Mouse (Mus musculus) gastrocnemius, postnatal 36 days (tissue): Measurements from ENCODE around the gene Hist2h2be. TPM values are rescaled to one million over a fixed set of nuclear protein-coding genes. Genes with fewer than 3 reads are reported as not detected.
"Not testable (repeated sequence)": the region's sequence is repeated elsewhere in the genome, so short reads cannot be mapped to it uniquely, and the experiment has no call there.

Source experiments
- DNase-seq, 2 experiments: peaks; one replicate each; pipeline ENCODE4 v3.0.0; 2022
- intact Hi-C: fragments of 180-260 bp; cut with DNase I; formaldehyde crosslinking; loops from one replicate; pipeline ENCODE4 v1.15.1; 2025
- total RNA-seq, 2 experiments: library from RNA; stranded (reverse); gene quantifications; 2 replicates each; pipeline ENCODE4 v1.2.3; 2021

Gene Hist2h2be
- total RNA-seq, 2 experiments from 2014 or later = 4.5 to 5.3 TPM

GRCm38 (mm10) chr3:96197129-96197749 is 23.7 kb upstream of the Hist2h2be start:
- DNase-seq = peak; percentile 76
- intact Hi-C loops = no loop called here

- DNase-seq = no peak
- intact Hi-C loops = no loop called here
Observed at GRCm38 (mm10) chr3:96198181-96198580, 22.7 kb upstream of the Hist2h2be start.

GRCm38 (mm10) chr3:96198601-96199251 is 22.2 kb upstream of the Hist2h2be start:
- intact Hi-C loops, DNase-seq: not testable (repeated sequence)

- intact Hi-C loops = no loop called here
Observed at GRCm38 (mm10) chr3:96199731-96200130, 21.2 kb upstream of the Hist2h2be start.

GRCm38 (mm10) chr3:96207819-96208218 is 13.1 kb upstream of the Hist2h2be start:
- intact Hi-C loops = no loop called here

More at GRCm38 (mm10) chr3:96199731-96200130, 21.2 kb upstream of the Hist2h2be start:
- DNase-seq = no peak

GRCm38 (mm10) chr3:96209242-96209641 is 11.7 kb upstream of the Hist2h2be start:
- intact Hi-C loops = no loop called here
- no peak for DNase-seq

More at GRCm38 (mm10) chr3:96207819-96208218, 13.1 kb upstream of the Hist2h2be start:
- no peak for DNase-seq

- DNase-seq = no peak
- intact Hi-C loops = no loop called here
Observed at GRCm38 (mm10) chr3:96219191-96219641, 1.7 kb upstream of the Hist2h2be start.

- intact Hi-C loops = no loop called here
- peak; percentile 26 to 78 for DNase-seq
Observed at GRCm38 (mm10) chr3:96219661-96220130, 1.2 kb upstream of the Hist2h2be start, which contains the start of the genes Bola1 and Hist2h2ab. Gene Bola1 (minus strand): TSS chr3:96219709. Gene Hist2h2ab (plus strand): TSS chr3:96219865.

- intact Hi-C loops = not testable (repeated sequence)
- peak in 1 of 2 experiments; percentile 74 for DNase-seq
Observed at GRCm38 (mm10) chr3:96220131-96220764, 671 bp upstream of the Hist2h2be start.

GRCm38 (mm10) chr3:96221640-96222038 is 720 bp downstream of the Hist2h2be start:
- intact Hi-C loops = no loop called here
- DNase-seq = no peak

- DNase-seq = no peak
- intact Hi-C loops = no loop called here
Observed at GRCm38 (mm10) chr3:96222774-96223173, 1.9 kb downstream of the Hist2h2be start.

GRCm38 (mm10) chr3:96225421-96225820 is 4.5 kb downstream of the Hist2h2be start:
- intact Hi-C loops = loop anchor here (5.0 kb wide), 1 partner anchor 153 kb away; no protein-coding TSS in a partner anchor
- no peak for DNase-seq

- no peak for DNase-seq
- intact Hi-C loops = loop anchor here (5.0 kb wide), 1 partner anchor 155 kb away; no protein-coding TSS in a partner anchor
Observed at GRCm38 (mm10) chr3:96226695-96227648, 6.1 kb downstream of the Hist2h2be start.

GRCm38 (mm10) chr3:96228828-96229227 is 7.9 kb downstream of the Hist2h2be start:
- intact Hi-C loops = loop anchor here (5.0 kb wide), 1 partner anchor 157 kb away; no protein-coding TSS in a partner anchor
- no peak for DNase-seq

- DNase-seq = no peak
Observed at GRCm38 (mm10) chr3:96230404-96230803, 9.5 kb downstream of the Hist2h2be start.

GRCm38 (mm10) chr3:96230910-96231757 is 10.2 kb downstream of the Hist2h2be start:
- no peak for DNase-seq
- intact Hi-C loops = no loop called here

More at GRCm38 (mm10) chr3:96230404-96230803, 9.5 kb downstream of the Hist2h2be start:
- intact Hi-C loops = no loop called here

GRCm38 (mm10) chr3:96231758-96232120 is 10.8 kb downstream of the Hist2h2be start:
- intact Hi-C loops = no loop called here

GRCm38 (mm10) chr3:96234914-96235313 is 14.0 kb downstream of the Hist2h2be start:
- intact Hi-C loops = no loop called here

More at GRCm38 (mm10) chr3:96231758-96232120, 10.8 kb downstream of the Hist2h2be start:
- no peak for DNase-seq

GRCm38 (mm10) chr3:96235836-96236235 is 14.9 kb downstream of the Hist2h2be start:
- intact Hi-C loops = no loop called here
- DNase-seq = no peak

More at GRCm38 (mm10) chr3:96234914-96235313, 14.0 kb downstream of the Hist2h2be start:
- no peak for DNase-seq
